Mouse (Mus musculus) G1E-ER4 (cell line): Measurements from ENCODE around the gene Eif4e3. TPM values are rescaled to one million over a fixed set of nuclear protein-coding genes. Genes with fewer than 3 reads are reported as not detected.

Experiments
- GATA1 ChIP-seq: IDR thresholded peaks from one replicate; pipeline ENCODE4 v1.8.0; 2012; ENCODE audit warnings: low read length, inconsistent platforms
- polyA plus RNA-seq: library from polyadenylated mRNA; stranded (reverse); fragments of >175 nt; gene quantifications from 2 replicates; pipeline ENCODE4 v1.2.3, GENCODE M21; 2012

Eif4e3 gene
- polyA plus RNA-seq, 1 experiment, result not detected

DNA sequence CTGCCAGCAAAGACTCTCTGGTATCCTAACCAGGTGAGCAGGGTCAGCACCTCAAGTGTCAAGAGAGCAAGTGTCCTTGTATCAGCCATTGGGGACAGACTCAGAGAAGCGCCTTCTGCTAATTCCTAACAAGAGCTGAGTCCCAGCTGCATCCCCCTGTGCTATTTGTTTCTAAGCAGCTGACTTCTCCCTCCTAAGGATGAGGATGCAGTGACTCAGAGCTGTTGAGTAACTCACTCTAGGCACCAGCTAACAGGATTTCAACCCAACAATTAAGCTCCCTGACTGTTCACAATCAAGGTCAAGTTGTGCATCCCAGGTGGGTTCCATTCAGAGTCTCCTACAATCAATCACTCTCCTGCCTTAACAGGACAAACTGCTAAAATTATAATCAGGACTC lies 49.2 kb downstream of the Eif4e3 start:
- TF ChIP-seq GATA1, result no peak

- no peak for TF ChIP-seq GATA1
Measured at GRCm38 (mm10) chr6:99615272-99615751, 51.3 kb downstream of the Eif4e3 start.

GRCm38 (mm10) chr6:99614566-99615271 lies 51.9 kb downstream of the Eif4e3 start:
- TF ChIP-seq GATA1, result no peak

- no peak for TF ChIP-seq GATA1
Measured at GRCm38 (mm10) chr6:99611866-99612265, 54.7 kb downstream of the Eif4e3 start.

DNA sequence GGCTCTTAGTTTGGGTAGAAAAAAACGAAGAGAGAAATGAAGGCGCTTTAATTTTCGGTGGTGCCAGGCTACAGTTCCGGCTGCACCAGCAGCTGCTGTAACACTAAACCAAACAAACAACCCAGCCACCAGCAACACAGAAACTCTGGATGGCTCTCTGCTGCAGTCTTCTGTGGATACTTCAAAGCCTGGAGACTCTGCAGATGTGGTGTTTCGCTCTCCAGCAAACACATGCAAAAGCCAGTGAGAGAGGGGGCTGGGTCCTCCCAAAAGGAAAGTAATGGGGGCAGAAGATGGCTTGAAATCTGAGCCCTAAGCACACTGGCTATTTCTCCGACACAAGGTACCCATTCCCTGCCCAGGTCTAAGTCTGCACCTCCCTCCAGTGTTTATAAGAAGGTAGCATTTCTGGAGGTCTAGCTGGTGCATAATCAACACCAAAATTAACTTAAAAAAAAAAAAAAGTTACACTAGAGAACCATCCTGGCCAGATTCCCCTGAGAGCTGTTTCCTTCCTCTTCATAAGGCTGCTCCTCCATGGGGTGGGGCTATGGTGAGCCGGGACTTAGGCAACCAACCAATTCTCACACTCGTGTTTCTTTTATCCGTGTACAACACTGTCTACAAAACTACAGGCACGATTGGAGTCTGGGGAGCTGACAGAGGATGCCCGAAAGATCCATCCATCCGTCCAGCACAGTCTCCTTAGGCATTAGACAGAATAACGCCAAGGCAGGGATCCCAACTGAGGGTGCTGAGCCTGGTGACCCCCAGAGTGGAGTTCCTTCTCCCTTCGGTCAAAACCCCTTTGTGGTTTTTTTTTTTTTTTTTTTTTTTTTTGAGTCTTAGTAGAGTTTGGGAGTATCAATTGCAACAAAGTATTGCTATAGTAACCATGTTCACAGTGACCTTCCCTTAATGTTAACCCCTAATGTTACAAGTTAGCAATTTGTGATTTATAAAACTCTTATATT lies 55.8 kb downstream of the Eif4e3 start:
- no peak for TF ChIP-seq GATA1

GRCm38 (mm10) chr6:99606079-99606478 lies 60.5 kb downstream of the Eif4e3 start:
- TF ChIP-seq GATA1, result no peak

- no peak for TF ChIP-seq GATA1
Measured at GRCm38 (mm10) chr6:99604758-99605157, 61.8 kb downstream of the Eif4e3 start.

DNA sequence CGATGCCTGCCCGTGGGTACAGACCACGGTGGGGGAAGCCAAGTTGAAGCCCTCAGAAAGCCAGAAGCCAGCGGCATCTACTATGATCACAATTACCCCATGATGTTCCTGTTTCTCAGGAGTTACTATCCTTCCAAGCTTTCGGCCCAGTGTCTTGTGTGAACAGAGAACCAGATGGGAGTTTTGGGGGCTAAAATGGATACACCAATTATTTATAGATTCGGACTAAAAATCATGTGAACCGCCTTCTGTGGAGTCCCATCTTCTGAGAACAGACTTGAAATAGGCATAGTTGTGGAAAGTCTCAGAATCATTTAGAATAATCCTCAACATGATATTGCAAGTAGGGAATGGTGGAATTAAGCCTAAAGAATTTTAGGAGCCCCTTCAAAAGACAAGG lies 64.1 kb downstream of the Eif4e3 start:
- no peak for TF ChIP-seq GATA1

- no peak for TF ChIP-seq GATA1
Measured at GRCm38 (mm10) chr6:99600886-99601285, 65.7 kb downstream of the Eif4e3 start.

DNA sequence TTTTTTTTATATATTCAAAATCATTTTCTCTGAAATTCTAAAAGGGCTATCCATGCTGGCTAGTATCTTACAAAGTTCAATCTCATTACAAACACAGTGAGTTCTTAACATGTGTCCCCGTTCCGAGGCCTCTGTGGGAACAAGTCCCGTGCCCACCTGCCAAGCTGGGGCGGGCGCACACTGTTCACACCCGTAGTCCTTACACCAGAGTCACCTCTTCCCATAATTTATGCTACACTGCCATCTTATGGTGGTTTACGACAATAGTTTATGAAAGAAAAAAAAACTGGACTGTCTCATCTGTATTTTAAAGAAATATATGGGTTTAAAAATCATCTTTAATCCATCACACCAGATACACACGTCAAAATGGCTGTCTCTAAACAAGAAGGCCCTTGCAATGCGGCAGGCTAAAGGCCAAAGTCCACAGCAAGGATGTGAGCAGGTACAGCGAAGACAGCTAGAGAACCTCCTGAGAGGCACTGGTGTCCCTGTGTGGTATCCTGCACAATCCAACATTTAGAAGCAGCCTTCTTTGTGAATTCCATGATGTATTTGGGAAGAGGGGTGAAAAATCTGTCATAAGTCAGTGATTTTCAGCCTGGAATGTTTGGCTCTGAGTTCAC lies 66.3 kb downstream of the Eif4e3 start:
- TF ChIP-seq GATA1, result no peak

DNA sequence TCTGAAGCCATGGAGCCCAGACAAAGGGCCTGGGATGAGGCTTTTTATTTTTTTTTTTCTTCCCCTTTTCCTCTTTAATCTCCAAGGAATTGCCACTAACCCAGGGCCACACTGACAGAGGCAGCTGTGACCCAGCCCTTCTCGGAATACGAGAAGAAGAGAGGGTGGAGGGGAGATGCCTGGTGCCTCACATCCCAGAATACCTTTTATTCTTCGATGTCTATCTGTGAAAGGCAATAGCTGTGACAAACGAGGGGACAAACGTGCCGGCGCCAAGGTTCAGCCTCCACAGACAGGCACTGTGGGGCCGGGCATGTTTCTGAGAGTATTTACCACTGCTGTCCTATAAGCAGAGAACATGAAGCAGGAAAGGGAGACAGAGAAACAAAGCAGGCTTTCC lies 66.9 kb downstream of the Eif4e3 start:
- no peak for TF ChIP-seq GATA1

- no peak for TF ChIP-seq GATA1
Measured at GRCm38 (mm10) chr6:99599229-99599628, 67.3 kb downstream of the Eif4e3 start.

DNA sequence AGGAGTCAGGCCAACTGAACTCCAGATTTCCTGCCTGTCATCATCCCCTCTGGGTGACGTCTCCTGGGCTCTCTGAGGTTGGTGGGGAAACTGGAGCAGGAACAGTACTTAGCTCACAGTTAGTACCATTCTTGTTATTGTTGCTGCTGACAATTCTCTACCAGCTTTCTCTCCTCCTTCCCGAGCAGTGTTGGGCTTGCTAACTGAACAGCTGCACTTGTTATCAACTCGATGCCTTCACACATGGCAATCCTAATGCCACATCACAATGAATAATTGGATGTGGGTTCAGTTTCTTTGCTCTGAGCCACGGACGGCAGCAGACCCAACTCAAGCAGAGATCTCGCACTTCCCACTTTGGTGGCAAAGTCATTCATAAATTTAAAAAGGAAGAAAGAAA lies 89.5 kb downstream of the Eif4e3 start:
- no peak for TF ChIP-seq GATA1

DNA sequence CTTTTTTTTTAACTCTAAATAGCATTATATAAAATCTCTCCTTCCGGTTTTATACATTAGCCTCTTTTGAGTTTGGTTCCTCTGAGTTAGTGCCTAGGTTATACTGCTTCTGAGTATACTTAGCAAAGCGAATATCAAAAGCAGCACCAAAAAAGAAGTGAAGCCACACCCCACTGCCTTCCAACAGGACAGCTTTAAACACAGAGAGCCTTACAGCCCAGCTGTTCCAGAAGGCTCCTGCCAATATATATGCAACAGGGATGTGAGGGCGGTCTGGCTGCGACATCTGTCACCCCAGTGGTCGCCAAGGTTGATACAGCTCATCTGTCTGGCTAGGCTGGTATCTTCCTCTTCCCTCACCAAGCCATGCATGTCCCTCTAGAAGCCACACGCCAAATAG lies 90.9 kb downstream of the Eif4e3 start:
- TF ChIP-seq GATA1, result no peak

Other genes starting within 250 kb of the Eif4e3 start
- gene Foxp1, start 144.1 kb downstream of the Eif4e3 start, polyA plus RNA-seq, result 70.2 and 88.7 TPM in 2 replicates
- not detected in 2 replicates for gene Gm20696, start within 50 bp of the Eif4e3 start, polyA plus RNA-seq
- gene Gpr27, start 25.9 kb upstream of the Eif4e3 start, polyA plus RNA-seq, result not detected in 2 replicates
- gene Prok2, start 59.6 kb upstream of the Eif4e3 start, polyA plus RNA-seq, result not detected in 2 replicates